Mouse (Mus musculus) kidney, adult 2 months (tissue): ENCODE data around the gene Tchp.

ENCODE experiments used
- CTCF ChIP-seq: fragments of 200-500 bp; conservative IDR thresholded peaks from 2 replicates; pipeline ENCODE4 v1.5.1; 2011; ENCODE audit warnings: low read depth, mild to moderate bottlenecking, control low read depth, low read length, moderate library complexity, mixed read lengths; ENCODE audit not compliant: insufficient read depth, insufficient read length
- POLR2A ChIP-seq: fragments of 200-500 bp; IDR thresholded peaks from one replicate; pipeline ENCODE4 v1.6.1; 2011; ENCODE audit warnings: low read depth, low read length, control low read depth

DNA sequence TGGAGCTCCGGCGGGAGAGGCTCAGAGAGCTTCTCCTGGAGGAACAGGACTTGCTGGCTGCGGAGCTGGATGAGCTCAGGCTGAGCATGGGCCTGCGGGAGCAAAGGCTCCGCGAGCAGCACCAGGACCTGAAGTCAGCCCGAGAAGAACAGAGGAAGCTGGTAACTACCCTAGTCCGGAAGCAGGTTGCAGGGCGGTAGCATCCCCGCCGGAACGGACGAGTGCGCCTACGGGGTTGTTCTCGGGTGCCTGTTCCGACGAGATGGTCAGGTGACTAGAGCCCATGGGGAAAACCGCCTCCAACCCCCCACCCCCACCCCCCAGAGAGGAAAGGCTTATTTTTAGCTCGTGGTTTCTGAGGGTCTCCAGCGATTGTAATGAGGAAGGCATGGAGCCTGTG is 1.8 kb downstream of the Tchp start:
- no peak for TF ChIP-seq CTCF
- TF ChIP-seq POLR2A: no peak
